Mouse (Mus musculus) midbrain, postnatal 0 days (tissue): Measurements from ENCODE around the gene Oxld1. TPM values are rescaled to one million over a fixed set of nuclear protein-coding genes. Genes with fewer than 3 reads are reported as not detected.
A peak's percentile ranks its signal among the peaks of the same experiment; 100 is the strongest.

Source experiments
- ATAC-seq: fragments of 200-750 bp; cut with Nextera tagmentation; 2 replicates; pipeline ENCODE4 v1.8.0; 2017; ENCODE audit warnings: moderate number of reproducible peaks, mild to moderate bottlenecking, moderate TSS enrichment, moderate library complexity; ENCODE audit not compliant: low FRiP score
- DNase-seq: peaks from one replicate; pipeline ENCODE4 v3.0.0-alpha.2; 2015; ENCODE audit warnings: low spot score
- H3K27ac ChIP-seq: fragments of 300-500 bp; sonication (generic); 2 replicates; pipeline ENCODE4 v1.5.1; 2014; ENCODE audit warnings: low read depth, mild to moderate bottlenecking, low read length, mixed read lengths
- H3K27me3 ChIP-seq: fragments of 300-500 bp; sonication (generic); 2 replicates; pipeline ENCODE4 v1.6.1; 2014; ENCODE audit warnings: low read length, control low read depth, mixed read lengths; ENCODE audit not compliant: insufficient read depth
- H3K36me3 ChIP-seq: fragments of 300-500 bp; sonication (generic); 2 replicates; pipeline ENCODE4 v1.6.1; 2014; ENCODE audit warnings: low read length, control low read depth, mixed read lengths; ENCODE audit not compliant: insufficient read depth
- H3K4me1 ChIP-seq: fragments of 300-500 bp; sonication (generic); 2 replicates; pipeline ENCODE4 v1.6.1; 2014; ENCODE audit warnings: mild to moderate bottlenecking, control low read depth, antibody characterized with exemption, low read length, mixed read lengths; ENCODE audit not compliant: insufficient read depth
- H3K4me2 ChIP-seq: fragments of 300-500 bp; sonication (generic); 2 replicates; pipeline ENCODE4 v1.6.1; 2014; ENCODE audit warnings: low read depth, mild to moderate bottlenecking, low read length, mixed read lengths; ENCODE audit not compliant: poor library complexity, severe bottlenecking
- H3K4me3 ChIP-seq: fragments of 300-500 bp; sonication (generic); 2 replicates; pipeline ENCODE4 v1.5.1; 2014; ENCODE audit warnings: low read depth, mild to moderate bottlenecking, low read length, moderate library complexity
- H3K9ac ChIP-seq: fragments of 300-500 bp; sonication (generic); replicated peaks from 2 replicates; pipeline ENCODE4 v1.6.1; 2014; ENCODE audit warnings: mild to moderate bottlenecking, low read length, moderate library complexity, mixed read lengths; ENCODE audit not compliant: poor library complexity, severe bottlenecking
- H3K9me3 ChIP-seq: fragments of 300-500 bp; sonication (generic); 2 replicates; pipeline ENCODE4 v1.6.1; 2016; ENCODE audit warnings: low read length, control low read depth
- CTCF ChIP-seq: IDR thresholded peaks from 2 replicates; pipeline ENCODE4 v1.5.1; 2016; ENCODE audit warnings: antibody characterized with exemption, mild to moderate bottlenecking
- WGBS: fragments of 180-500 bp; shearing (Covaris S2); extraction: QIAGEN DNeasy Blood & Tissue Kit; methylation state at CpG from one replicate; pipeline ENCODE4 v1.1.7; 2014; 5-methylcytosine and 5-hydroxymethylcytosine counted together
- polyA plus RNA-seq: library from polyadenylated mRNA; unstranded; fragments of >200 nt; fragmentation: Nextera tagmentation; extraction: Ambion mirVana; gene quantifications from 2 replicates; pipeline ENCODE4 v1.2.1, GENCODE M21; 2015
- total RNA-seq: library from RNA; depleted of rRNA; stranded (reverse); fragments of >200 nt; gene quantifications from 2 replicates; pipeline ENCODE4 v1.2.3, GENCODE M21; 2014

The Oxld1 gene
- total and polyA plus RNA-seq, 2 experiments from 2014 or later, result 7.9 to 11.4 TPM

DNA sequence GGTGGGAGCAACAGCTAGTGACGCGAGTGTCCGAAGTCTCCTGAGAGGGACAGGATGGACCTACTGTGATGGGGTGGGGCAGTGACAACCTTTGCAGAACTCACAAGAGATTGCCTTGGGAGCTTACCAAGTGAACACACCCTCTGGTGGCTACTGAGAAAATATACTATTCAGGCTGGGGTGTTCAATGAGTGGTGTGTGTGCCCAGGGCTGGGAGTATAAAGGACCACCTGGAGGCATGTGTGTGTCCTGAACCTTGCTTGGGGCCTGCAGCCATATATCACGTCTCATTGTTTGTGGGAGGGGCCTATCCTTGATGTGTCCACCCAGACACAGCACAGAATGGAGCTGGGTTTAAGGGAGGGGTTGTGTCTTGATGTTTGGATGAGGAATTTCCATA, 30.6 kb upstream of the Oxld1 start:
- no peaks in the 10 kb centered on the region for H3K27me3 ChIP-seq
- H3K9ac ChIP-seq, result no peak overlapping the region
- no peak for TF ChIP-seq CTCF
- H3K4me2 ChIP-seq, result no peak overlapping the region
- no peak overlapping the region for H3K4me3 ChIP-seq
- no peak overlapping the region for H3K27ac ChIP-seq
- peaks cover 21% of the 10 kb centered on the region for H3K4me1 ChIP-seq
- ATAC-seq (no peak), DNase-seq (no peak)
- no peaks in the 10 kb centered on the region for H3K9me3 ChIP-seq
- 76% methylated on average over 4 of the region's 4 CpGs for WGBS
- H3K36me3 ChIP-seq, result peaks cover 23% of the 10 kb centered on the region

DNA sequence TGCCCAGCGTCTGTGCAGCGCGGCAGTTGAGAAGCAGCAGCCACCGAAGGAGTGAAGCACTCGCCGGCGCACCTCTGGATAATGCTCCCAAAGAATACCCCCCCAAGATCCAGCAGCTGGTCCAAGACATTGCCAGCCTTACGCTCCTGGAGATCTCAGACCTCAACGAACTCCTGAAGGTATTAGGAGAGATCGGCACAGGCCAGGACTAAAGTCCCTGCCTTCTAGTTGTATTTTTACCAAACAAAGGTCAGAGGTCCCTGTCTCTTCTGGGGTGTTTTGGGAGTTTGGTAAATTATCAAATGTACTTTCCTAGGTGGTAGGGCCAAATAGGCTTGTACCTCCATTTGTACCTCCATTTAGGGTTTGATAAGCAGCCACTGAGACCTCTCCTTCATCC, 27.4 kb upstream of the Oxld1 start:
- Histone ChIP-seq H3K4me2 (peak overlapping the region; percentile 59), H3K9me3 (no peaks in the 10 kb centered on the region), H3K4me3 (peak overlapping the region; percentile 75), H3K4me1 (peaks cover 3% of the 10 kb centered on the region; the same call in 1 of the 2 replicates), H3K36me3 (peaks cover 46% of the 10 kb centered on the region), H3K27ac (peak overlapping the region; percentile 74; the same call in 1 of the 2 replicates), H3K27me3 (no peaks in the 10 kb centered on the region), H3K9ac (peak overlapping the region; percentile 87)
- TF ChIP-seq CTCF, result no peak
- WGBS, result 5% methylated on average over 10 of the region's 10 CpGs
- DNase-seq (no peak), ATAC-seq (no peak)

DNA sequence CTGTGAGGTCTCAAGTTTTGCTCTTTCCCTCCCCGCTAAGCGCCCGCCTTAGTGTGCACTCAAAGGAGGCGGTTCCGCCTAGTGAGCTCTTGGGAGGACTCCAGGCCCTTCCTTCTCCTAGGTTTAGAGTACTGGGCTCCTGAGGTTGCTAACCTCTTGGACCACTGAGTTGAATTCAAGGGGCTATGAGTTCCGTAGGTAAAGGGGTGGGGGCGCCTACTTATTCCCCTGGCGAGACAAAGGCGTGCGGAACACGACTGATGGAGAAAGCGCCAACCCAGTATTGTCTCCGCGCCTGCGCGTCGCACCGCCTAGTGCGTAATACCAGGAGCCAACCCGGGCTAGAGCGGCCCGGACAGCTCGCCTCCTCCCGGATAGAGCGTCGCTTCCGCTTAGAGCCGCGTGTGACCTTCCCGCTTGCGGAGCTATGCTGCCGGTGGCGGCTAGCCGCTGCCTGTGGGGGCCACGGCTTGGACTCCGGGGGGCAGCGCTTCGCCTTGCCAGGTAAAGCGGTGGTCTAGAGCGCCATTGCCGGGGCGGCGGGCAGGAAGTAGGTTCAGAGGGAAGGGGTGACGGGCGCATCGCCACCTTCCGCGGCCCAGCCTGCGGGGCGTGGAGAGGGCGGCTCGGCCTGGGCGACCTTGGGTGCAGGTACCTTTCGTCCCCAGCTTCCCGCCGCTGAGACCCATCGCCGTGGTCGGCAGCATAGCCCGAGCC, 26.6 kb upstream of the Oxld1 start, which contains the start of gene Mrpl12:
Gene Mrpl12, plus strand, starts transcription at position 349 of the 717 bp plus-strand sequence.
- TF ChIP-seq CTCF, result peak; percentile 24; the same call in 1 of the 2 replicates
- peak within 1 kb of the TSS; percentile 75 for H3K4me3 ChIP-seq
- DNase-seq, result peak; percentile 99
- no peaks in the 10 kb centered on the region for H3K27me3 ChIP-seq
- under 1% methylated on average over 59 of the region's 60 CpGs for whole genome bisulfite sequencing
- peak; percentile 95 for ATAC-seq
- H3K9me3 ChIP-seq, result no peaks in the 10 kb centered on the region
- H3K4me2 ChIP-seq, result peak within 1 kb of the TSS; percentile 59
- peak within 1 kb of the TSS; percentile 87 for H3K9ac ChIP-seq
- peaks cover 53% of the 10 kb centered on the region for H3K36me3 ChIP-seq
- peak within 1 kb of the TSS; percentile 74 for H3K27ac ChIP-seq
- H3K4me1 ChIP-seq, result peaks cover 3% of the 10 kb centered on the region; the same call in 1 of the 2 replicates

- H3K9me3 ChIP-seq, result no peaks in the 10 kb centered on the region
- no peak overlapping the region for H3K9ac ChIP-seq
- DNase-seq, result no peak
- no peak for ATAC-seq
- H3K27ac ChIP-seq, result peak overlapping the region; percentile 74
- H3K4me1 ChIP-seq, result peaks cover 3% of the 10 kb centered on the region; the same call in 1 of the 2 replicates
- H3K4me2 ChIP-seq, result no peak overlapping the region
- H3K36me3 ChIP-seq, result peaks cover 56% of the 10 kb centered on the region
- no peaks in the 10 kb centered on the region for H3K27me3 ChIP-seq
- H3K4me3 ChIP-seq, result no peak overlapping the region
- TF ChIP-seq CTCF, result no peak
- WGBS, result 91% methylated on average over 7 of the region's 7 CpGs
Measured at GRCm38 (mm10) chr11:120483448-120483934, 25.6 kb upstream of the Oxld1 start.

DNA sequence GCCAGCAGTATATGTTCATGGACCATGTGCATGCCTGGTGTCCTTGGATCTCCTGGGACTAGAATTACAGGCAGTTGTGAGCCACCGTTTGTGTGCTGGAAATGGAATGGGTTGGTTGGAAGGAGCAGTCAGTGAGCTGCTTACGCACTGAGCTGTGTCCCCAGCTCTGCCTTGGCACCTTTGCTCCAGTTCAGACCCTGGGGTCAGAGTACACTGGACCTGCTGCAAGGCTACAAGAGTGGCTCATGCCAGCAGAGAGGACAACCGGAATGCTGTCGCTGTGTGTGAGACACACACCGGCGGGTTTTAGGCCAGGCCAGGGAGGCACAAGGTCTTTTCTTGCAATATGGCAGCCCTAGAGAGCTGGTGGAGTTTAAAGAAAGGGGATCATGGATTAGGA, 14.2 kb upstream of the Oxld1 start:
- H3K9me3 ChIP-seq, result no peaks in the 10 kb centered on the region
- no peaks in the 10 kb centered on the region for H3K27me3 ChIP-seq
- 94% methylated on average over 6 of the region's 6 CpGs for WGBS
- peaks cover 59% of the 10 kb centered on the region for H3K36me3 ChIP-seq
- H3K9ac ChIP-seq, result no peak overlapping the region
- H3K27ac ChIP-seq, result no peak overlapping the region
- peaks cover 6% of the 10 kb centered on the region; the same call in 1 of the 2 replicates for H3K4me1 ChIP-seq
- no peak overlapping the region for H3K4me2 ChIP-seq
- ATAC-seq (no peak), DNase-seq (no peak)
- no peak overlapping the region for H3K4me3 ChIP-seq
- no peak for TF ChIP-seq CTCF

DNA sequence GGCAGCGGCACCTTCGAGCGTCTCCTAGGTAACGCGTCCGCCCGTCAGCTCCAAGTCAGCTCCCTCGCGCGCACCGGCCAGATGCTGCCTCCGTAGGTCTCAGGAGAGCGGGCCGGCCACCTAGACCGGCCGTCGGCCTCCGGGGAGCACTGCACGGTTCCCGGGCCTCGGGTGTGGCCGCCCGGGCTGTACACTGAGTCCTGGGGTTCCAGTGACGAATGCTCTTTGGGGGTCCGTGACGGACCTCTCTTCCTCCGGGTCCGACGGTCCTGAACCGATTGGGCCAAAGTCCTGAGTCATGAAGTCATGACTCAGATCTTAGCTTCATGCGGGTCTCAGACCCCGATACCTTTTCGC, 9.8 kb upstream of the Oxld1 start:
- ATAC-seq (no peak), DNase-seq (no peak)
- Histone ChIP-seq H3K9ac (peak overlapping the region; percentile 96), H3K4me3 (peak overlapping the region; percentile 94), H3K4me2 (peak overlapping the region; percentile 92), H3K9me3 (no peaks in the 10 kb centered on the region), H3K36me3 (peaks cover 38% of the 10 kb centered on the region), H3K27ac (peak overlapping the region; percentile 67), H3K4me1 (peaks cover 15% of the 10 kb centered on the region; the same call in 1 of the 2 replicates), H3K27me3 (no peaks in the 10 kb centered on the region)
- under 1% methylated on average over 30 of the region's 33 CpGs for WGBS
- TF ChIP-seq CTCF, result no peak
